Mouse (Mus musculus) ES-E14 (cell line): ENCODE measurements around the gene Pdgfa. TPM values are rescaled to one million over a fixed set of nuclear protein-coding genes. Genes with fewer than 3 reads are reported as not detected.

Experiments
- DNase-seq: peaks from one replicate; pipeline ENCODE4 v3.0.0-alpha.2; 2013; ENCODE audit warnings: low read depth, low spot score
- H3K27ac ChIP-seq: 2 replicates; pipeline ENCODE4 v1.5.1; 2012; ENCODE audit warnings: low read depth, mild to moderate bottlenecking, low read length, moderate library complexity, mixed read lengths; ENCODE audit not compliant: poor library complexity, insufficient read depth, severe bottlenecking
- H3K36me3 ChIP-seq: 2 replicates; pipeline ENCODE4 v1.6.1; 2012; ENCODE audit warnings: mild to moderate bottlenecking, low read length, moderate library complexity, mixed read lengths; ENCODE audit not compliant: control insufficient read depth, poor library complexity, insufficient read depth, severe bottlenecking
- H3K4me1 ChIP-seq, 2 experiments: fragments of 150-350 bp in 1 of 2; sonication (generic) in 1 of 2; 2 replicates each; pipeline ENCODE4 v1.6.1; 2012; ENCODE audit warnings: low read length in 2 of 2, mild to moderate bottlenecking in 1 of 2, mixed read lengths in 1 of 2; ENCODE audit not compliant: control insufficient read depth in 2 of 2, insufficient read depth in 2 of 2, poor library complexity in 1 of 2
- H3K4me3 ChIP-seq, 2 experiments: fragments of 150-350 bp in 1 of 2; sonication (generic) in 1 of 2; 2 replicates each; pipeline ENCODE4 v1.5.1; 2012; ENCODE audit warnings: low read length in 2 of 2, low read depth in 1 of 2, mild to moderate bottlenecking in 1 of 2, mixed read lengths in 1 of 2; ENCODE audit not compliant: insufficient read depth in 1 of 2, poor library complexity in 1 of 2, severe bottlenecking in 1 of 2
- H3K9ac ChIP-seq: 2 replicates; pipeline ENCODE4 v1.6.1; 2012; ENCODE audit warnings: low read depth, mild to moderate bottlenecking, low read length, mixed read lengths; ENCODE audit not compliant: poor library complexity, insufficient read depth, severe bottlenecking
- H3K9me3 ChIP-seq: fragments of 150-350 bp; sonication (generic); 2 replicates; pipeline ENCODE4 v1.6.1; 2012; ENCODE audit warnings: low read depth, mild to moderate bottlenecking, low read length; ENCODE audit not compliant: control insufficient read depth, insufficient read depth
- CHD2 ChIP-seq: IDR thresholded peaks from 2 replicates; pipeline ENCODE4 v1.6.1; 2014; ENCODE audit warnings: mild to moderate bottlenecking, low read depth, low read length, inconsistent platforms
- HCFC1 ChIP-seq: IDR thresholded peaks from 2 replicates; pipeline ENCODE4 v1.6.1; 2012; ENCODE audit warnings: low read length, inconsistent platforms, borderline replicate concordance; ENCODE audit not compliant: insufficient read depth
- MAFK ChIP-seq: IDR thresholded peaks from 2 replicates; pipeline ENCODE4 v1.6.1; 2014; ENCODE audit warnings: mild to moderate bottlenecking, low read depth, low read length, inconsistent platforms; ENCODE audit not compliant: insufficient read depth
- ZC3H11A ChIP-seq: IDR thresholded peaks from 2 replicates; pipeline ENCODE4 v1.6.1; 2012; ENCODE audit warnings: low read depth, mild to moderate bottlenecking, inconsistent platforms, low read length, borderline replicate concordance
- ZNF384 ChIP-seq: IDR thresholded peaks from 2 replicates; pipeline ENCODE4 v1.6.1; 2012; ENCODE audit warnings: low read depth, low read length, inconsistent platforms
- in situ Hi-C, 2 experiments: fragments of 600-800 bp; cut with MboI; formaldehyde crosslinking; loops; one replicate each; pipeline ENCODE4 v1.15.1; 2025; ENCODE audit warnings: low sequenced_read_pairs in 2 of 2, inconsistent platforms in 1 of 2; ENCODE audit not compliant: unreplicated experiment in 2 of 2
- total RNA-seq: library from RNA; depleted of rRNA; stranded (reverse); fragments of 300-350 nt; gene quantifications from 2 replicates; pipeline ENCODE4 v1.2.3, GENCODE M21; 2012

Pdgfa gene
- total RNA-seq, 1 experiment = 81.5 TPM

DNA sequence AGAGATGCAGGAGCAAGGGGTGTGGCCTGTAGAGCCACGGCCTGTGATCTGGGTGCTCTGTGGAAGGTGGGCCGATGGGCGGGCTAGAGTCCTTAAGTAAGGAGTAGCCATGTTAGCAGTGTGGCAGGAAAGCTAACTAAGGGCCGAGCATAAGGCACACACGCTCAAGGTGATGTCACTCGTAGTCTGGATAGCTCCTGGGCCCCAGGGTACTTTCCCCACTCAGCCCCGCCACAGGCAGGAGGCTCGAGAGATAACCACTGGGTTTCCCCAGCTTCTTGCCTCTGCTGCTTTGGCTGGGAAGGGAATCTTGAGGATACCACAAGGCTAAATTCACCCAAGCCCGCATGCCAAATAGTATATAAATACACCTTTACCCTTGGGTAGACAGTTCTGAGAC lies 25.8 kb downstream of the Pdgfa start:
- H3K4me3 ChIP-seq = no peak overlapping the region
- DNase-seq = no peak
- in situ Hi-C loops = no loop called here
- peaks cover 0 to 4% of the 10 kb centered on the region in 2 experiments; a peak in 1 of 4 replicates for H3K4me1 ChIP-seq
- H3K27ac ChIP-seq = no peak overlapping the region
- no peak for TF ChIP-seq ZNF384
- no peak overlapping the region for H3K9ac ChIP-seq
- H3K9me3 ChIP-seq = no peaks in the 10 kb centered on the region
- H3K36me3 ChIP-seq = peaks cover 7% of the 10 kb centered on the region

DNA sequence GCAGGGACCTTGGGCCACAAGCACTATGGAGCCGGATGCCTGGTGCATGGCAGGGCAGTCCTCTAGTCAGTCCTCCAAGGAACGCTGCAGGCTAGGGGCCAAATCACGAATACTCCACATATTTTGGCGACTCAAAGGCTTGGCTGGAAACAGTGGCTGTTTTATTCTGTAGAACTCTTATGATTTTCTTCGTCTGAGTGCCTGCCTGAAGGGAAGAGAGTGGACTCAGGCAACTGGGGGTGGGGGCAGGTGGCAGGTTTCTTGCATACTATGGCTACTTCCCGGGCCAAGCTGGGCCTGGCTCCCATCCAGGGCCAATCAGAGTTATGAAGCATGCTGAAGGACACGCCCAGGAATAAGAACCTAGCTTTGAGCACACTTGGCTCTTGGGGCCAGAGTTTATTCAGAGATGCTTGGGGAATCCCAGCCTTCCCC lies 27.1 kb downstream of the Pdgfa start:
- no peak overlapping the region for H3K9ac ChIP-seq
- H3K9me3 ChIP-seq = no peaks in the 10 kb centered on the region
- TF ChIP-seq MAFK (no peak), ZNF384 (no peak), ZC3H11A (no peak), HCFC1 (no peak), CHD2 (no peak)
- peaks cover 0 to 6% of the 10 kb centered on the region in 2 experiments; a peak in 2 of 4 replicates for H3K4me1 ChIP-seq
- in situ Hi-C loops = no loop called here
- H3K4me3 ChIP-seq = no peak overlapping the region
- no peaks in the 10 kb centered on the region for H3K36me3 ChIP-seq
- DNase-seq = no peak
- H3K27ac ChIP-seq = no peak overlapping the region

DNA sequence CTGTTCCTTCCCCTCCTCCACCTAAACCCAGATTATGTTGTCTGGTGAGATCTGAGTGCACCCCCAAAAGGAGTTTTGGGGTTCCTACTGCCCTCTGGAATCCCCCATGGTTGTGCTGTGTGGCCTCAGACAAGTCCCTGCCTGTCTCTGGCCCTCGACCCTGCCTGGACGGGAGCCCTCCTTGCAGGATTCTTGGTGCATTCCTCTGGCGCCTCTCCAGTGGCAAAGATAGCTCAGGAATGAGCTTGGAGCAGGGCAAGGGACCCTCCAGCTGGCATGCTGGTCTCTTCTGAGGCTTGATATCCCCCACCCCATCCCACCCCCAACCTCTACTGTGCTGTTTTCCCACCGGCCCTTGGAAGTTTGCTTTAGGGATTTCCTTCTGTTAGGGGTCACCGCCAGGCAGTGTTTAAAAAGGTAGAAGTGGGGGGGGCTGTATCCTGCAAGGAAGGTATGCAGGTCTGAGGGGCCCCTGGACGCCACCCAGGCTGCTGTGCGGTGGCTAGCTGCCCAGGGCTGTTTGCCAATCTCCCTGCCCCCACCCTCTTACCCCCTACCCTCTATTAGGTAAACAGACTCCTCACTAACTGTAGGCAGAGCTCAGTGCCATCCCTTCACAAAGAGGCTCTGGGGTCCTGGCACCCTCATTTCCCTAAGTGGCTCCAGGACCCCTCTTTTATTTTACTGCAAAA lies 31.0 kb downstream of the Pdgfa start:
- in situ Hi-C loops = no loop called here

DNA sequence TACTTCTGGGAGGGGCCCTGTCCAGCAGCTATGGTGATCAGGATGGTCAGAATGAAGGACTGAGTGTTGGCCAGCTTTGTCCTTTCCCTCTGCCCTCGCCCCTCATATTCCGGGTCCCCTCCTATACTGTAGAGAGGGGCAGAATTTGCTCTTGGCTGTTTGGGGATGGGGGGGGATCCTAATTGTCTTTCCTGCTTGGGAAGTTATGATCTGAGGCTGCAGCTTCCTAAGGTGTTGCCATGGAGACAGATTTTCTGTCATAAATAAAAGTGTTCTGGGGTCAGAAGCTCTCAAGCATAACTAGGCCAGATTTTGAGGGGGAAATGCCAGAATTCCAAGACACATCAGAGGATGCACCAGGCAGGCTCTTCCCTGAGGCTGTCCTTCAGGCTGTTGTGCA lies 31.6 kb downstream of the Pdgfa start:
- in situ Hi-C loops = no loop called here
- no peak for TF ChIP-seq HCFC1
- TF ChIP-seq CHD2 = no peak
- no peak for TF ChIP-seq MAFK
- no peak for TF ChIP-seq ZC3H11A
- TF ChIP-seq ZNF384 = no peak

More for the DNA sequence above, 31.0 kb downstream of the Pdgfa start:
- Histone ChIP-seq H3K4me1 (peaks cover 0 to 6% of the 10 kb centered on the region in 2 experiments; a peak in 2 of 4 replicates), H3K9me3 (no peaks in the 10 kb centered on the region), H3K36me3 (no peaks in the 10 kb centered on the region), H3K4me3 (no peak overlapping the region), H3K9ac (no peak overlapping the region), H3K27ac (no peak overlapping the region)
- no peak for DNase-seq
- TF ChIP-seq ZC3H11A (no peak), CHD2 (no peak)

DNA sequence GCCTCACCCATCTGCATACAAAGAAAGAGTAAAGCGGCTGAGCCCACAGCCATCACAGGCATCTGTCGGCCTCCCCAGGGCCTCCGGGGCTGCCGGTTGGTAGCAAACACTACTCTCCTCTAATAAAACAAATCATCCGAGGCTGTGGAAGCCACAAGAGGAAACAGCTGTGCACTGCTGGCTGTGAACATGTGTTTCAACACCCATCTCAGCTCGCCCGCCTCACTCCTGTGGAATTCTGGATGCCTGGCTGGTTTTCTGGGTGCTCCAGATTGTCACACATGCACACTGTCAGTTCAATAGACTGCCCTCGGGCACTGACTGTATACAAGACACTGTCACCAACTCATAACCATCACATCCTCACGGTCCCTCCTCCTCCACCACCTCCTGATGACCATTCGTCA lies 40.7 kb downstream of the Pdgfa start:
- Histone ChIP-seq H3K9me3 (no peaks in the 10 kb centered on the region), H3K27ac (no peak overlapping the region), H3K4me1 (no peaks in the 10 kb centered on the region; a peak in 1 of 4 replicates), H3K4me3 (no peak overlapping the region), H3K9ac (no peak overlapping the region), H3K36me3 (no peaks in the 10 kb centered on the region)
- no peak for DNase-seq
- no peak for TF ChIP-seq MAFK
- no peak for TF ChIP-seq CHD2
- no peak for TF ChIP-seq ZNF384
- no peak for TF ChIP-seq ZC3H11A
- in situ Hi-C loops = no loop called here

More for the DNA sequence above, 31.6 kb downstream of the Pdgfa start:
- Histone ChIP-seq H3K9ac (no peak overlapping the region), H3K4me3 (no peak overlapping the region), H3K4me1 (peaks cover 0 to 6% of the 10 kb centered on the region in 2 experiments; a peak in 2 of 4 replicates), H3K36me3 (no peaks in the 10 kb centered on the region), H3K9me3 (no peaks in the 10 kb centered on the region), H3K27ac (no peak overlapping the region)
- no peak for DNase-seq
